Mouse (Mus musculus): ENCODE data around the gene Atp8b5. TPM values are rescaled to one million over a fixed set of nuclear protein-coding genes. Genes with fewer than 3 reads are reported as not detected.
A peak's percentile ranks its signal among the peaks of the same experiment; 100 is the strongest.

The Atp8b5 gene
- polyA plus RNA-seq, 1 experiment from 2014 or later: 0.27 TPM

- no peak overlapping the region for H3K4me3 ChIP-seq (replicated peaks)
- H3K9me3 ChIP-seq: no peaks in the 10 kb centered on the region
- H3K36me3 ChIP-seq: no peaks in the 10 kb centered on the region
- H3K9ac ChIP-seq: no peak overlapping the region
- H3K27ac ChIP-seq: no peak overlapping the region
- H3K4me1 ChIP-seq: no peaks in the 10 kb centered on the region
- H3K27me3 ChIP-seq (replicated peaks): no peaks in the 10 kb centered on the region
- no peak overlapping the region for H3K4me2 ChIP-seq
- ATAC-seq (ENCODE audit: insufficient read depth, low FRiP score, low read depth): no peak
- WGBS: 85% methylated on average over 4 of the region's 4 CpGs
These were observed 8.4 kb upstream of the Atp8b5 start for GRCm38 (mm10) chr4:43258556-43258955.

GRCm38 (mm10) chr4:43259435-43259834, 7.5 kb upstream of the Atp8b5 start:
- Histone ChIP-seq H3K4me2 (no peak overlapping the region), H3K9ac (no peak overlapping the region), H3K27ac (no peak overlapping the region), H3K36me3 (no peaks in the 10 kb centered on the region), H3K9me3 (no peaks in the 10 kb centered on the region), H3K4me3 (replicated peaks) (no peak overlapping the region), H3K27me3 (replicated peaks) (no peaks in the 10 kb centered on the region), H3K4me1 (no peaks in the 10 kb centered on the region)
- 51% methylated on average over 3 of the region's 3 CpGs for WGBS
- ATAC-seq (ENCODE audit: insufficient read depth, low FRiP score, low read depth): peak; percentile 31; the same call in 1 of the 2 replicates

GRCm38 (mm10) chr4:43260096-43260495, 6.9 kb upstream of the Atp8b5 start:
- ATAC-seq (ENCODE audit: insufficient read depth, low FRiP score, low read depth): no peak
- no peaks in the 10 kb centered on the region for H3K36me3 ChIP-seq
- H3K4me2 ChIP-seq: no peak overlapping the region
- no peaks in the 10 kb centered on the region for H3K9me3 ChIP-seq
- no peak overlapping the region for H3K9ac ChIP-seq
- WGBS: 47% methylated on average over 5 of the region's 5 CpGs
- H3K4me1 ChIP-seq: no peaks in the 10 kb centered on the region
- H3K27me3 ChIP-seq (replicated peaks): no peaks in the 10 kb centered on the region
- no peak overlapping the region for H3K4me3 ChIP-seq (replicated peaks)
- H3K27ac ChIP-seq: no peak overlapping the region

GRCm38 (mm10) chr4:43262821-43263220, 4.1 kb upstream of the Atp8b5 start:
- Histone ChIP-seq H3K36me3 (no peaks in the 10 kb centered on the region), H3K4me2 (no peak overlapping the region), H3K27ac (no peak overlapping the region), H3K4me1 (0 out of 2 replicates have a peak, but pooled peaks cover 7% of the 10 kb centered on the region), H3K9me3 (no peaks in the 10 kb centered on the region), H3K9ac (no peak overlapping the region), H3K27me3 (replicated peaks) (no peaks in the 10 kb centered on the region), H3K4me3 (replicated peaks) (no peak overlapping the region)
- ATAC-seq (ENCODE audit: insufficient read depth, low FRiP score, low read depth): no peak
- 82% methylated on average over 6 of the region's 6 CpGs for WGBS

- H3K27ac ChIP-seq: no peak overlapping the region
- no peak for ATAC-seq (ENCODE audit: insufficient read depth, low FRiP score, low read depth)
- H3K4me3 ChIP-seq (replicated peaks): no peak overlapping the region
- no peak overlapping the region for H3K9ac ChIP-seq
- no peaks in the 10 kb centered on the region for H3K36me3 ChIP-seq
- no peak overlapping the region for H3K4me2 ChIP-seq
- no peaks in the 10 kb centered on the region for H3K9me3 ChIP-seq
- WGBS: 45% methylated on average over 2 of the region's 2 CpGs
- H3K27me3 ChIP-seq (replicated peaks): no peaks in the 10 kb centered on the region
- H3K4me1 ChIP-seq: 0 out of 2 replicates have a peak, but pooled peaks cover 7% of the 10 kb centered on the region
These were observed 813 bp upstream of the Atp8b5 start for GRCm38 (mm10) chr4:43266146-43266545.

GRCm38 (mm10) chr4:43267323-43267658, 332 bp downstream of the Atp8b5 start:
- Histone ChIP-seq H3K27ac (no peak overlapping the region), H3K27me3 (replicated peaks) (no peaks in the 10 kb centered on the region), H3K4me1 (0 out of 2 replicates have a peak, but pooled peaks cover 7% of the 10 kb centered on the region), H3K9me3 (no peaks in the 10 kb centered on the region), H3K4me2 (peak overlapping the region; percentile 76), H3K9ac (no peak overlapping the region), H3K4me3 (replicated peaks) (peak overlapping the region; percentile 34; the same call in 1 of the 2 replicates), H3K36me3 (no peaks in the 10 kb centered on the region)
- 9% methylated on average over 2 of the region's 2 CpGs for WGBS
- 0 out of 2 replicates have a peak, but pooled peaks have one; percentile 10 for ATAC-seq (ENCODE audit: insufficient read depth, low FRiP score, low read depth)

GRCm38 (mm10) chr4:43285476-43285875, 18.5 kb downstream of the Atp8b5 start:
- no peak for ATAC-seq (ENCODE audit: insufficient read depth, low FRiP score, low read depth)
- Histone ChIP-seq H3K9ac (no peak overlapping the region), H3K4me3 (replicated peaks) (no peak overlapping the region), H3K9me3 (no peaks in the 10 kb centered on the region), H3K27ac (no peak overlapping the region), H3K27me3 (replicated peaks) (no peaks in the 10 kb centered on the region), H3K4me1 (no peaks in the 10 kb centered on the region), H3K36me3 (no peaks in the 10 kb centered on the region), H3K4me2 (no peak overlapping the region)
- WGBS: 93% methylated on average over 5 of the region's 5 CpGs

- H3K9me3 ChIP-seq: no peaks in the 10 kb centered on the region
- no peak overlapping the region for H3K4me3 ChIP-seq (replicated peaks)
- H3K4me1 ChIP-seq: no peaks in the 10 kb centered on the region
- no peak overlapping the region for H3K4me2 ChIP-seq
- 77% methylated on average over 3 of the region's 3 CpGs for WGBS
- H3K36me3 ChIP-seq: no peaks in the 10 kb centered on the region
- no peak overlapping the region for H3K9ac ChIP-seq
- no peak overlapping the region for H3K27ac ChIP-seq
- no peaks in the 10 kb centered on the region for H3K27me3 ChIP-seq (replicated peaks)
- no peak for ATAC-seq (ENCODE audit: insufficient read depth, low FRiP score, low read depth)
These were observed 20.3 kb downstream of the Atp8b5 start for GRCm38 (mm10) chr4:43287305-43287704.

GRCm38 (mm10) chr4:43294001-43294400, 27.0 kb downstream of the Atp8b5 start:
- Histone ChIP-seq H3K27me3 (replicated peaks) (no peaks in the 10 kb centered on the region), H3K4me1 (no peaks in the 10 kb centered on the region), H3K4me2 (no peak overlapping the region), H3K9ac (no peak overlapping the region), H3K9me3 (no peaks in the 10 kb centered on the region), H3K4me3 (replicated peaks) (no peak overlapping the region), H3K36me3 (no peaks in the 10 kb centered on the region), H3K27ac (no peak overlapping the region)
- ATAC-seq (ENCODE audit: insufficient read depth, low FRiP score, low read depth): no peak
- 34% methylated on average over 6 of the region's 6 CpGs for WGBS

- Histone ChIP-seq H3K27me3 (replicated peaks) (no peaks in the 10 kb centered on the region), H3K27ac (no peak overlapping the region), H3K36me3 (no peaks in the 10 kb centered on the region), H3K9me3 (no peaks in the 10 kb centered on the region), H3K4me2 (no peak overlapping the region), H3K4me1 (no peaks in the 10 kb centered on the region), H3K4me3 (replicated peaks) (no peak overlapping the region), H3K9ac (no peak overlapping the region)
- no peak for ATAC-seq (ENCODE audit: insufficient read depth, low FRiP score, low read depth)
- WGBS: 62% methylated on average over 11 of the region's 11 CpGs
These were observed 42.9 kb downstream of the Atp8b5 start for GRCm38 (mm10) chr4:43309696-43310338.

GRCm38 (mm10) chr4:43321536-43321935, 54.6 kb downstream of the Atp8b5 start:
- H3K9me3 ChIP-seq: no peaks in the 10 kb centered on the region
- no peak overlapping the region for H3K27ac ChIP-seq
- no peak overlapping the region for H3K4me2 ChIP-seq
- no peaks in the 10 kb centered on the region for H3K36me3 ChIP-seq
- H3K9ac ChIP-seq: no peak overlapping the region
- no peak for ATAC-seq (ENCODE audit: insufficient read depth, low FRiP score, low read depth)
- H3K27me3 ChIP-seq (replicated peaks): no peaks in the 10 kb centered on the region
- WGBS: 83% methylated on average over 4 of the region's 4 CpGs
- H3K4me3 ChIP-seq (replicated peaks): no peak overlapping the region
- H3K4me1 ChIP-seq: no peaks in the 10 kb centered on the region

GRCm38 (mm10) chr4:43322336-43322735, 55.4 kb downstream of the Atp8b5 start:
- Histone ChIP-seq H3K9ac (no peak overlapping the region), H3K9me3 (no peaks in the 10 kb centered on the region), H3K4me3 (replicated peaks) (no peak overlapping the region), H3K36me3 (no peaks in the 10 kb centered on the region), H3K4me2 (no peak overlapping the region), H3K27me3 (replicated peaks) (no peaks in the 10 kb centered on the region), H3K4me1 (no peaks in the 10 kb centered on the region), H3K27ac (no peak overlapping the region)
- ATAC-seq (ENCODE audit: insufficient read depth, low FRiP score, low read depth): no peak
- 79% methylated on average over 14 of the region's 14 CpGs for WGBS

GRCm38 (mm10) chr4:43327118-43327517, 60.2 kb downstream of the Atp8b5 start:
- H3K4me1 ChIP-seq: no peaks in the 10 kb centered on the region
- ATAC-seq (ENCODE audit: insufficient read depth, low FRiP score, low read depth): no peak
- H3K9me3 ChIP-seq: no peaks in the 10 kb centered on the region

More at GRCm38 (mm10) chr4:43327118-43327517, 60.2 kb downstream of the Atp8b5 start:
- H3K9ac ChIP-seq: no peak overlapping the region
- H3K4me2 ChIP-seq: no peak overlapping the region
- H3K36me3 ChIP-seq: no peaks in the 10 kb centered on the region
- H3K27me3 ChIP-seq (replicated peaks): no peaks in the 10 kb centered on the region
- 92% methylated on average over 2 of the region's 2 CpGs for WGBS
- H3K4me3 ChIP-seq (replicated peaks): no peak overlapping the region
- H3K27ac ChIP-seq: no peak overlapping the region
